Comparison of ENCODE assay signal across 10 mouse cellular contexts in the genomic region with DNA sequence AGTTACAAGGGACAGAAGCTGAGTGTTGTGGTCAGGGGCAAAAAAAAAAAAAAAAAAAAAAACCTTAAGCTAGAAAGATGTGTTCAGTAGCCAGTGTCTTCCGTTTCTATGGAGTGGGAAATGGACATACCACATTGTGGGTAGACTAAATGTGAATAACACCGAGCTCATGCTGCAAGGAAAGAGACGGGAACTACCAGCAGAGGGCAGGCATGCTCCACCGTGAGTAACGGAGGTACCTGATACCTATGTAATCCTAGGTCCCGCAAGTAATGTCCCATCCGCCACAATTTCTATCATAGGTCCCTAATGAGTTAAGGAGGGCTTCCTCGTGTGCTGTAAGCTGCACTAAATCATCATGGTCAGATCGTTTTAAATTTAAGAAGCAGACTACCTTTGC. TPM values are rescaled to one million over a fixed set of nuclear protein-coding genes. Genes with fewer than 3 reads are reported as not detected.
DNase-seq lines count a peak whose midpoint lies in the region; ATAC-seq and TF ChIP-seq lines count a peak whose summit lies in the region.
"Had no signal": no experiment of that assay in that cellular context is flagged by ENCODE, and none has a peak within 500 bp of the region (broad histone marks: within the 10 kb centered on the region; RNA-seq: fewer than 3 reads in every experiment).

No protein-coding gene starts in this region.

- H3K36me3 ChIP-seq in intestine, postnatal 0 days (ENCODE audit: control insufficient read depth, insufficient read depth), result no peaks in the 10 kb centered on the region
- H3K36me3 ChIP-seq in intestine, embryonic 16.5 days (ENCODE audit: control insufficient read depth, insufficient read depth, low read length), result no peaks in the 10 kb centered on the region
- H3K36me3 ChIP-seq in limb, embryonic 10.5 days, result peaks cover 17% of the 10 kb centered on the region

- no peak overlapping the region for H3K4me2 ChIP-seq in intestine, postnatal 0 days (replicated peaks; ENCODE audit: low read depth)
- H3K4me2 ChIP-seq in intestine, embryonic 16.5 days (ENCODE audit: low read depth, low read length), result no peak overlapping the region

- H3K4me3 ChIP-seq in intestine, postnatal 0 days (ENCODE audit: low read depth, low read length), result no peak overlapping the region
- H3K4me3 ChIP-seq in intestine, embryonic 16.5 days (ENCODE audit: low read length), result no peak overlapping the region
- H3K4me3 ChIP-seq in limb, embryonic 10.5 days, result no peak overlapping the region

- no peaks in the 10 kb centered on the region for H3K4me1 ChIP-seq in intestine, postnatal 0 days (replicated peaks; ENCODE audit: control insufficient read depth, insufficient read depth, low read length)
- no peaks in the 10 kb centered on the region for H3K4me1 ChIP-seq in intestine, embryonic 16.5 days (ENCODE audit: control insufficient read depth, insufficient read depth, low read length)
- H3K4me1 ChIP-seq in limb, embryonic 10.5 days, result peaks cover 4% of the 10 kb centered on the region; the same call in 1 of the 2 replicates

- 9% methylated on average over 9 of the region's 9 CpGs for WGBS in intestine, postnatal 0 days
- WGBS in intestine, embryonic 16.5 days, result 8% methylated on average over 9 of the region's 9 CpGs
- 16% methylated on average over 9 of the region's 9 CpGs for WGBS in limb, embryonic 10.5 days

- peak; percentile 89 for TF ChIP-seq CTCF in intestine, postnatal 0 days (IDR thresholded peaks at IDR 0.05; ENCODE audit: low read depth)

- no peak overlapping the region for H3K27ac ChIP-seq in intestine, postnatal 0 days (ENCODE audit: low read depth, low read length)
- H3K27ac ChIP-seq in intestine, embryonic 16.5 days (ENCODE audit: low read length), result no peak overlapping the region
- no peak overlapping the region for H3K27ac ChIP-seq in limb, embryonic 10.5 days
- H3K27ac ChIP-seq: macrophage had no signal

- DNase-seq in CD8-positive naive resting alpha-beta T cell, adult 2 months (ENCODE audit: low read depth in 2 of 2, low spot score in 2 of 2), result peak; percentile 60 to 78
- peak; percentile 62 for DNase-seq in adrenal gland, adult 2 months
- peak; percentile 43 for DNase-seq in embryo, embryonic 11.5 days (ENCODE audit: low read depth, low spot score)
- DNase-seq in limb, embryonic 10.5 days (ENCODE audit: low spot score), result peak; percentile 74
- peak; percentile 37 for DNase-seq in retina, adult 2 months (ENCODE audit: low read depth, low spot score)

- H3K9ac ChIP-seq in intestine, postnatal 0 days (ENCODE audit: low read depth, low read length), result no peak overlapping the region
- no peak overlapping the region for H3K9ac ChIP-seq in intestine, embryonic 16.5 days (ENCODE audit: low read depth, low read length)

- no peaks in the 10 kb centered on the region for H3K27me3 ChIP-seq in intestine, postnatal 0 days (replicated peaks; ENCODE audit: control insufficient read depth, insufficient read depth, low read length)
- no peaks in the 10 kb centered on the region for H3K27me3 ChIP-seq in intestine, embryonic 16.5 days (replicated peaks; ENCODE audit: control insufficient read depth, insufficient read depth, low read length)
- no peaks in the 10 kb centered on the region for H3K27me3 ChIP-seq in limb, embryonic 10.5 days (ENCODE audit: low read depth, poor library complexity, severe bottlenecking)

- H3K9me3 ChIP-seq in intestine, postnatal 0 days (ENCODE audit: control insufficient read depth), result no peaks in the 10 kb centered on the region
- H3K9me3 ChIP-seq in intestine, embryonic 16.5 days (ENCODE audit: control insufficient read depth, low read length), result no peaks in the 10 kb centered on the region
- H3K9me3 ChIP-seq in limb, embryonic 10.5 days (replicated peaks), result no peaks in the 10 kb centered on the region

- no peak for ATAC-seq in intestine, postnatal 0 days
- ATAC-seq in intestine, embryonic 16.5 days, result no peak
- ATAC-seq in erythroid progenitor cell, adult 5-6 weeks (replicated peaks; ENCODE audit: low FRiP score, poor library complexity, severe bottlenecking), result no peak; the same call in 1 of the 2 replicates

RNA-seq across cellular contexts. Expression of a gene that starts 16.0 kb away (rescaled TPM):
- not detected in 2 replicates for polyA plus RNA-seq in intestine, postnatal 0 days (2015; fragmentation: Nextera tagmentation; extraction: Ambion mirVana)
- polyA plus RNA-seq in intestine, embryonic 16.5 days (2015; fragmentation: Nextera tagmentation; extraction: Ambion mirVana), result not detected in 2 replicates
- total RNA-seq in adrenal gland, adult 2 months (2021), result not detected
- polyA plus RNA-seq in adrenal gland, adult 2 months (2012; rRNA removed), result not detected in 2 replicates
- polyA plus RNA-seq in limb, embryonic 10.5 days (2016; fragmentation: Nextera tagmentation; extraction: Ambion mirVana), result not detected in 2 replicates
- total RNA-seq in erythroid progenitor cell, adult 5-6 weeks (2015; ENCODE audit: low replicate concordance), result not detected in 2 replicates
- total RNA-seq in erythroid progenitor cell, adult 5-6 weeks (2017; ENCODE audit: low replicate concordance), result not detected in 2 replicates
- polyA plus RNA-seq: frontal cortex, adult 2 months; macrophage had no signal

RNA-seq across cellular contexts. Expression of a gene that starts 28.7 kb away (rescaled TPM):
- 18.4 and 19.2 TPM in 2 replicates for polyA plus RNA-seq in intestine, postnatal 0 days (2015; fragmentation: Nextera tagmentation; extraction: Ambion mirVana)
- 30.9 and 37.3 TPM in 2 replicates for polyA plus RNA-seq in intestine, embryonic 16.5 days (2015; fragmentation: Nextera tagmentation; extraction: Ambion mirVana)
- total RNA-seq in adrenal gland, adult 2 months (2021), result 1 to 10 TPM; 7.9 to 8.9 TPM
- polyA plus RNA-seq in adrenal gland, adult 2 months (2012; rRNA removed), result 0.10 and 0.31 TPM in 2 replicates
- polyA plus RNA-seq in limb, embryonic 10.5 days (2016; fragmentation: Nextera tagmentation; extraction: Ambion mirVana), result 61.5 and 84.6 TPM in 2 replicates
- total RNA-seq in erythroid progenitor cell, adult 5-6 weeks (2015; ENCODE audit: low replicate concordance), result 50.3 and 51.9 TPM in 2 replicates
- total RNA-seq in erythroid progenitor cell, adult 5-6 weeks (2017; ENCODE audit: low replicate concordance), result 34.3 and 62.1 TPM in 2 replicates

Comparison
In these comparisons a context has a peak if more than half of its experiments do, and no peak if none do; other contexts are left out.
1. RNA of a gene that starts 28.7 kb away (polyA plus RNA-seq): 61.5 to 84.6 TPM in limb, embryonic 10.5 days, 30.9 to 37.3 TPM in intestine, embryonic 16.5 days and 18.4 to 19.2 TPM in intestine, postnatal 0 days; 0.10 to 0.31 TPM in adrenal gland, adult 2 months; every median in the first group is over 10 times any median in the second.
2. Peak in every context shown above with its lines, with median percentiles within 50 percentile points of each other: DNase-seq.